ENCODE assay signal across 9 mouse cellular contexts in the genomic region with DNA sequence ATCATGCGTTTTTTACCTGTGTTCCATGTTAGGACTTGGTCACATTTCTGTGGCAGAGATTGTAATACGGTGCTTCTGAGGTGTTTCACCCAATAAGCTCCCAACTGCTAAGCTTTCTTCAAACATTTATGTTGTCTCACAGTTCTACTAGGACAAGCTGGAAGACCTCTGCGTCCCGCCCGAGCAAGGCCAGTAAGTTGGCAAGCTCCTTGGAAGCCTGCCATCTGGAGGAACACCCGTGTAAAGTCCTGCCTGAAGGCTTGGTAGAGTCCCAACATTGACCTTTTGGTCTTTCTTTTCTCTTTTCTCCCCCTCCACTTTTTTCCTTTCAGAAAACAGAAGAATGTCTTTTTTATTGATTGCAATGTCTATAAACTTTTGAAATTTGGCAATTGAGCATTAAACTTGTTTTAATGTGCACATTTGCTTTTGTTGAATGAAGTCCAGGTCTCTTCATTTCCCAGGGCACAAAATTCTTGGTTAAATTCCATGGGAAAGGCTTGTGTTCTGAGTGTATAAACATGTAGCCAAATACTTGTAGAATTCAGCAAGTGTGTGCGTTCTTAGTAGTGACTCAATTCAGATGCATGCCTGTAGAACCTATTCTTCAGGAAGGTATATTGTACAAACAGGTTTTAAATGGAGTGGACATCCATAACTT.
DNase-seq lines count a peak whose midpoint lies in the region; ATAC-seq and TF ChIP-seq lines count a peak whose summit lies in the region.
"Had no signal": no experiment of that assay in that cellular context is flagged by ENCODE, and none has a peak within 500 bp of the region (broad histone marks: within the 10 kb centered on the region; RNA-seq: fewer than 3 reads in every experiment).

No protein-coding gene starts in this region.

- TF ChIP-seq EP300 in heart, adult 2 months (IDR thresholded peaks at IDR 0.05; ENCODE audit: insufficient read depth, low read depth, low read length), result no peak

- WGBS in heart, adult 2 months, result 30% methylated on average over 7 of the region's 7 CpGs
- 81% methylated on average over 7 of the region's 7 CpGs for WGBS in heart, embryonic 11.5 days (ENCODE audit: insufficient replicate concordance)
- 87% methylated on average over 7 of the region's 7 CpGs for WGBS in midbrain, embryonic 11.5 days

- no peak for ATAC-seq in heart, embryonic 11.5 days (replicated peaks; ENCODE audit: insufficient number of reproducible peaks, low FRiP score, low TSS enrichment)
- no peak for ATAC-seq in granulocyte monocyte progenitor cell, adult 5-6 weeks (replicated peaks; ENCODE audit: poor library complexity, severe bottlenecking)
- ATAC-seq in midbrain, embryonic 11.5 days (ENCODE audit: low FRiP score), result no peak

- intact Hi-C loops in heart, adult 2 months (cut with DNase I), result no loop called here

- H3K27ac ChIP-seq in heart, adult 2 months, result peak overlapping the region; percentile 38
- no peak overlapping the region for H3K27ac ChIP-seq in heart, embryonic 11.5 days (ENCODE audit: low read depth, low read length)
- no peak overlapping the region for H3K27ac ChIP-seq in midbrain, embryonic 11.5 days (ENCODE audit: low read depth, low read length)
- H3K27ac ChIP-seq: hindbrain, embryonic 15.5 days had no signal

- no peak overlapping the region for H3K9ac ChIP-seq in heart, adult 2 months (ENCODE audit: low read depth, low read length)
- H3K9ac ChIP-seq in heart, embryonic 11.5 days (ENCODE audit: low read depth, low read length), result no peak overlapping the region
- no peak overlapping the region for H3K9ac ChIP-seq in midbrain, embryonic 11.5 days (ENCODE audit: low read length)
- H3K9ac ChIP-seq: hindbrain, embryonic 15.5 days had no signal

- DNase-seq in heart, adult 2 months, result peak; percentile 58 to 76
- DNase-seq in adipocyte (ENCODE audit: low spot score), result peak; percentile 95
- peak; percentile 39 for DNase-seq in fat pad, adult 2 months (ENCODE audit: extremely low read depth, low read depth, low spot score)
- peak; percentile 93 to 94 for DNase-seq in kidney, postnatal 36 days
- peak; percentile 58 for DNase-seq in testis, postnatal 10 days (ENCODE audit: low spot score)
- DNase-seq in midbrain, embryonic 11.5 days (ENCODE audit: low spot score, missing footprints), result no peak

- H3K27me3 ChIP-seq in heart, adult 2 months (ENCODE audit: control insufficient read depth, insufficient read depth, low read length), result no peaks in the 10 kb centered on the region
- no peaks in the 10 kb centered on the region for H3K27me3 ChIP-seq in heart, embryonic 11.5 days (ENCODE audit: control insufficient read depth, insufficient read depth, low read length)
- H3K27me3 ChIP-seq in midbrain, embryonic 11.5 days (ENCODE audit: control insufficient read depth, insufficient read depth, low read length), result no peaks in the 10 kb centered on the region
- H3K27me3 ChIP-seq: hindbrain, embryonic 15.5 days had no signal

- no peak for TF ChIP-seq POLR2A in heart, adult 2 months (IDR thresholded peaks at IDR 0.05; ENCODE audit: insufficient read depth, low read depth, low read length)

- no peaks in the 10 kb centered on the region for H3K79me2 ChIP-seq in heart, adult 2 months (replicated peaks; ENCODE audit: control insufficient read depth, insufficient read depth, low read length)

- no peak overlapping the region for H3K4me2 ChIP-seq in heart, embryonic 11.5 days
- H3K4me2 ChIP-seq in midbrain, embryonic 11.5 days, result no peak overlapping the region
- H3K4me2 ChIP-seq: hindbrain, embryonic 15.5 days had no signal

- peak; percentile 51 for TF ChIP-seq CTCF in heart, adult 2 months (IDR thresholded peaks at IDR 0.05)

- peaks cover 5% of the 10 kb centered on the region for H3K36me3 ChIP-seq in heart, adult 2 months (ENCODE audit: control insufficient read depth, insufficient read depth, low read length)
- H3K36me3 ChIP-seq in heart, embryonic 11.5 days (ENCODE audit: control insufficient read depth, insufficient read depth, low read length), result no peaks in the 10 kb centered on the region
- H3K36me3 ChIP-seq in midbrain, embryonic 11.5 days (ENCODE audit: control insufficient read depth, insufficient read depth, low read length), result no peaks in the 10 kb centered on the region
- H3K36me3 ChIP-seq: hindbrain, embryonic 15.5 days had no signal

- no peaks in the 10 kb centered on the region for H3K9me3 ChIP-seq in heart, embryonic 11.5 days (replicated peaks; ENCODE audit: control insufficient read depth, low read length)
- no peaks in the 10 kb centered on the region for H3K9me3 ChIP-seq in midbrain, embryonic 11.5 days (ENCODE audit: control insufficient read depth, low read length)
- H3K9me3 ChIP-seq: hindbrain, embryonic 15.5 days had no signal

- no peaks in the 10 kb centered on the region; the same call in none of the 2 replicates for H3K4me1 ChIP-seq in heart, adult 2 months (ENCODE audit: control insufficient read depth, insufficient read depth, low read length)
- H3K4me1 ChIP-seq in heart, embryonic 11.5 days (ENCODE audit: control insufficient read depth, insufficient read depth, low read length), result no peaks in the 10 kb centered on the region
- H3K4me1 ChIP-seq in midbrain, embryonic 11.5 days (ENCODE audit: control insufficient read depth, insufficient read depth, low read length), result no peaks in the 10 kb centered on the region
- H3K4me1 ChIP-seq: hindbrain, embryonic 15.5 days had no signal

- no peak overlapping the region for H3K4me3 ChIP-seq in heart, adult 2 months
- no peak overlapping the region for H3K4me3 ChIP-seq in heart, embryonic 11.5 days (ENCODE audit: low read depth, low read length)
- no peak overlapping the region for H3K4me3 ChIP-seq in midbrain, embryonic 11.5 days (ENCODE audit: low read depth, low read length)
- H3K4me3 ChIP-seq: hindbrain, embryonic 15.5 days had no signal
